Mouse (Mus musculus): ENCODE measurements around the gene Gpd2. TPM values are rescaled to one million over a fixed set of nuclear protein-coding genes. Genes with fewer than 3 reads are reported as not detected.

Gpd2 gene
- polyA plus RNA-seq, 1 experiment from 2014 or later, result 22.2 TPM

- Histone ChIP-seq H3K4me2 (ENCODE audit: low read depth) (no peak overlapping the region), H3K4me3 (ENCODE audit: low read depth, low read length) (no peak overlapping the region), H3K27me3 (ENCODE audit: control insufficient read depth, insufficient read depth, low read length) (no peaks in the 10 kb centered on the region), H3K27ac (ENCODE audit: low read depth, low read length) (no peak overlapping the region), H3K9ac (ENCODE audit: low read length) (no peak overlapping the region), H3K9me3 (ENCODE audit: control insufficient read depth, low read length) (no peaks in the 10 kb centered on the region), H3K4me1 (ENCODE audit: control insufficient read depth, insufficient read depth, low read length) (no peaks in the 10 kb centered on the region), H3K36me3 (ENCODE audit: control insufficient read depth, insufficient read depth, low read length) (no peaks in the 10 kb centered on the region)
- WGBS, result 89% methylated on average over 4 of the region's 4 CpGs
- no peak for DNase-seq (ENCODE audit: low spot score)
- ATAC-seq (ENCODE audit: insufficient read depth, low FRiP score, low TSS enrichment), result no peak
Observed at GRCm38 (mm10) chr2:57297226-57297625, 59.8 kb downstream of the Gpd2 start.

GRCm38 (mm10) chr2:57301539-57301938 is 64.1 kb downstream of the Gpd2 start:
- DNase-seq (ENCODE audit: low spot score) (no peak), ATAC-seq (ENCODE audit: insufficient read depth, low FRiP score, low TSS enrichment) (no peak)
- Histone ChIP-seq H3K27ac (ENCODE audit: low read depth, low read length) (no peak overlapping the region), H3K27me3 (ENCODE audit: control insufficient read depth, insufficient read depth, low read length) (no peaks in the 10 kb centered on the region), H3K4me3 (ENCODE audit: low read depth, low read length) (no peak overlapping the region), H3K4me1 (ENCODE audit: control insufficient read depth, insufficient read depth, low read length) (no peaks in the 10 kb centered on the region), H3K36me3 (ENCODE audit: control insufficient read depth, insufficient read depth, low read length) (no peaks in the 10 kb centered on the region), H3K4me2 (ENCODE audit: low read depth) (no peak overlapping the region), H3K9ac (ENCODE audit: low read length) (no peak overlapping the region), H3K9me3 (ENCODE audit: control insufficient read depth, low read length) (no peaks in the 10 kb centered on the region)
- 67% methylated on average over 3 of the region's 3 CpGs for WGBS

GRCm38 (mm10) chr2:57304212-57304611 is 66.8 kb downstream of the Gpd2 start:
- ATAC-seq (ENCODE audit: insufficient read depth, low FRiP score, low TSS enrichment), result no peak
- no peak for DNase-seq (ENCODE audit: low spot score)
- Histone ChIP-seq H3K9ac (ENCODE audit: low read length) (no peak overlapping the region), H3K4me3 (ENCODE audit: low read depth, low read length) (no peak overlapping the region), H3K27me3 (ENCODE audit: control insufficient read depth, insufficient read depth, low read length) (no peaks in the 10 kb centered on the region), H3K4me1 (ENCODE audit: control insufficient read depth, insufficient read depth, low read length) (no peaks in the 10 kb centered on the region), H3K27ac (ENCODE audit: low read depth, low read length) (no peak overlapping the region), H3K9me3 (ENCODE audit: control insufficient read depth, low read length) (no peaks in the 10 kb centered on the region), H3K36me3 (ENCODE audit: control insufficient read depth, insufficient read depth, low read length) (no peaks in the 10 kb centered on the region), H3K4me2 (ENCODE audit: low read depth) (no peak overlapping the region)
- WGBS, result 88% methylated on average over 4 of the region's 4 CpGs

GRCm38 (mm10) chr2:57312268-57312797 is 74.9 kb downstream of the Gpd2 start:
- no peak overlapping the region for H3K4me2 ChIP-seq (ENCODE audit: low read depth)
- WGBS, result 75% methylated on average over 7 of the region's 7 CpGs
- no peak overlapping the region for H3K9ac ChIP-seq (ENCODE audit: low read length)
- H3K27ac ChIP-seq (ENCODE audit: low read depth, low read length), result no peak overlapping the region
- no peak overlapping the region for H3K4me3 ChIP-seq (ENCODE audit: low read depth, low read length)
- ATAC-seq (ENCODE audit: insufficient read depth, low FRiP score, low TSS enrichment), result no peak
- DNase-seq (ENCODE audit: low spot score), result no peak
- H3K9me3 ChIP-seq (ENCODE audit: control insufficient read depth, low read length), result no peaks in the 10 kb centered on the region
- H3K4me1 ChIP-seq (ENCODE audit: control insufficient read depth, insufficient read depth, low read length), result no peaks in the 10 kb centered on the region
- H3K27me3 ChIP-seq (ENCODE audit: control insufficient read depth, insufficient read depth, low read length), result no peaks in the 10 kb centered on the region
- H3K36me3 ChIP-seq (ENCODE audit: control insufficient read depth, insufficient read depth, low read length), result no peaks in the 10 kb centered on the region

GRCm38 (mm10) chr2:57316055-57316454 is 78.6 kb downstream of the Gpd2 start:
- H3K4me1 ChIP-seq (ENCODE audit: control insufficient read depth, insufficient read depth, low read length), result no peaks in the 10 kb centered on the region
- DNase-seq (ENCODE audit: low spot score) (no peak), ATAC-seq (ENCODE audit: insufficient read depth, low FRiP score, low TSS enrichment) (no peak)
- H3K4me3 ChIP-seq (ENCODE audit: low read depth, low read length), result no peak overlapping the region
- H3K27ac ChIP-seq (ENCODE audit: low read depth, low read length), result no peak overlapping the region
- H3K4me2 ChIP-seq (ENCODE audit: low read depth), result no peak overlapping the region
- H3K27me3 ChIP-seq (ENCODE audit: control insufficient read depth, insufficient read depth, low read length), result no peaks in the 10 kb centered on the region
- H3K36me3 ChIP-seq (ENCODE audit: control insufficient read depth, insufficient read depth, low read length), result no peaks in the 10 kb centered on the region
- no peaks in the 10 kb centered on the region for H3K9me3 ChIP-seq (ENCODE audit: control insufficient read depth, low read length)
- 67% methylated on average over 2 of the region's 2 CpGs for WGBS
- H3K9ac ChIP-seq (ENCODE audit: low read length), result no peak overlapping the region

- WGBS, result 54% methylated on average over 3 of the region's 3 CpGs
- no peak overlapping the region for H3K27ac ChIP-seq (ENCODE audit: low read depth, low read length)
- ATAC-seq (ENCODE audit: insufficient read depth, low FRiP score, low TSS enrichment), result no peak
- no peaks in the 10 kb centered on the region for H3K9me3 ChIP-seq (ENCODE audit: control insufficient read depth, low read length)
- no peaks in the 10 kb centered on the region for H3K36me3 ChIP-seq (ENCODE audit: control insufficient read depth, insufficient read depth, low read length)
- H3K4me3 ChIP-seq (ENCODE audit: low read depth, low read length), result no peak overlapping the region
- no peak overlapping the region for H3K9ac ChIP-seq (ENCODE audit: low read length)
- H3K4me2 ChIP-seq (ENCODE audit: low read depth), result no peak overlapping the region
- no peak for DNase-seq (ENCODE audit: low spot score)
- no peaks in the 10 kb centered on the region for H3K4me1 ChIP-seq (ENCODE audit: control insufficient read depth, insufficient read depth, low read length)
- H3K27me3 ChIP-seq (ENCODE audit: control insufficient read depth, insufficient read depth, low read length), result no peaks in the 10 kb centered on the region
Observed at GRCm38 (mm10) chr2:57318336-57318735, 80.9 kb downstream of the Gpd2 start.

GRCm38 (mm10) chr2:57326091-57326490 is 88.7 kb downstream of the Gpd2 start:
- Histone ChIP-seq H3K36me3 (ENCODE audit: control insufficient read depth, insufficient read depth, low read length) (no peaks in the 10 kb centered on the region), H3K27ac (ENCODE audit: low read depth, low read length) (no peak overlapping the region), H3K4me2 (ENCODE audit: low read depth) (no peak overlapping the region), H3K9ac (ENCODE audit: low read length) (no peak overlapping the region), H3K4me3 (ENCODE audit: low read depth, low read length) (no peak overlapping the region), H3K4me1 (ENCODE audit: control insufficient read depth, insufficient read depth, low read length) (no peaks in the 10 kb centered on the region), H3K27me3 (ENCODE audit: control insufficient read depth, insufficient read depth, low read length) (no peaks in the 10 kb centered on the region), H3K9me3 (ENCODE audit: control insufficient read depth, low read length) (no peaks in the 10 kb centered on the region)
- WGBS, result 86% methylated on average over 8 of the region's 8 CpGs
- ATAC-seq (ENCODE audit: insufficient read depth, low FRiP score, low TSS enrichment) (no peak), DNase-seq (ENCODE audit: low spot score) (no peak)

GRCm38 (mm10) chr2:57329327-57329726 is 91.9 kb downstream of the Gpd2 start:
- ATAC-seq (ENCODE audit: insufficient read depth, low FRiP score, low TSS enrichment) (no peak), DNase-seq (ENCODE audit: low spot score) (no peak)
- Histone ChIP-seq H3K4me1 (ENCODE audit: control insufficient read depth, insufficient read depth, low read length) (no peaks in the 10 kb centered on the region), H3K27me3 (ENCODE audit: control insufficient read depth, insufficient read depth, low read length) (no peaks in the 10 kb centered on the region), H3K4me2 (ENCODE audit: low read depth) (no peak overlapping the region), H3K9me3 (ENCODE audit: control insufficient read depth, low read length) (no peaks in the 10 kb centered on the region), H3K9ac (ENCODE audit: low read length) (no peak overlapping the region), H3K27ac (ENCODE audit: low read depth, low read length) (no peak overlapping the region), H3K4me3 (ENCODE audit: low read depth, low read length) (no peak overlapping the region), H3K36me3 (ENCODE audit: control insufficient read depth, insufficient read depth, low read length) (no peaks in the 10 kb centered on the region)
- 83% methylated on average over 7 of the region's 7 CpGs for WGBS

GRCm38 (mm10) chr2:57330812-57331211 is 93.4 kb downstream of the Gpd2 start:
- H3K4me1 ChIP-seq (ENCODE audit: control insufficient read depth, insufficient read depth, low read length), result no peaks in the 10 kb centered on the region
- no peak overlapping the region for H3K4me2 ChIP-seq (ENCODE audit: low read depth)
- H3K4me3 ChIP-seq (ENCODE audit: low read depth, low read length), result no peak overlapping the region
- no peaks in the 10 kb centered on the region for H3K27me3 ChIP-seq (ENCODE audit: control insufficient read depth, insufficient read depth, low read length)
- ATAC-seq (ENCODE audit: insufficient read depth, low FRiP score, low TSS enrichment) (no peak), DNase-seq (ENCODE audit: low spot score) (no peak)
- WGBS, result 70% methylated on average over 3 of the region's 3 CpGs
- H3K36me3 ChIP-seq (ENCODE audit: control insufficient read depth, insufficient read depth, low read length), result no peaks in the 10 kb centered on the region
- H3K9me3 ChIP-seq (ENCODE audit: control insufficient read depth, low read length), result no peaks in the 10 kb centered on the region
- H3K9ac ChIP-seq (ENCODE audit: low read length), result no peak overlapping the region
- no peak overlapping the region for H3K27ac ChIP-seq (ENCODE audit: low read depth, low read length)
